Mouse (Mus musculus): ENCODE results near the gene Ltf.

Gene Ltf

DNA sequence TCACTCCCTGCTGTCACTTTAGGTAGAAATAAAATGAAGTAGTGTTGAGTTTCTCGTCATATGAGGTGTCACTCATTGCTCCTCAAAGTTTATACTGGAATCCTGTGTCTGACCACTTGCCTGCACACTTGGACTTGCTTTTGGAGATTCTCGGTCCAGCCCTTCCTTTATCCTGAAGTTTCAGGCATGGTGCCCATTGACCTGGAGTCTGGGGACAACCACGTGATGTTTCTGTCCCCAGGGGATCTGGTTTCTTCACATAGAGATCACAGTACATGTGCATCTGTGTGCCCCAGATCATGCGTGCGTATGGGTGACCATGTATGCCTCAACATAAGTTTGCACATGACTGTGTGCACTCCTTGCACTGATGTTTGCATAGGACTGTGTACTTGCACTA, 23.2 kb downstream of the Ltf start:
- DNase-seq: no peak

GRCm38 (mm10) chr9:111046222-111046621, 27.2 kb downstream of the Ltf start:
- DNase-seq: no peak

DNA sequence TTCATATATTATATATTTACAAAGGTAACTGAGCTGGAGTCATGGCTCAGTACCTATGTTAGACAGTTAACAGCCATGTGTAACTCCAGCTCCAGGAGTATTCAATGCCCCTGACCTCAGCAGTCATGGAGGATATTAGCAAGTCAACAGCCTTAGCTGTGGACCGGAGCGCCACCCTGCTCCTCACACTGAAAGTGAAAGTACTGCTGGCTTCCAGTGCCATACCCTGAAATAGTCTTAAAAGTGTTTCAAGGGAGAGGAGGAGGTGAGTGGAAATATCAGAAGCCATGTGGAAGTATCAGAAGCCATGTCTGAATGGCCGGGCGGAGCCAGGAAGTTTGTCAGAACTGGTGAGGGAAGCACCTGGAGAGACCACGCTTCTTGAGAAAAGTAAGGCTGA, 28.2 kb downstream of the Ltf start:
- DNase-seq: no peak

- DNase-seq: no peak
Observed at GRCm38 (mm10) chr9:111048452-111048851, 29.4 kb downstream of the Ltf start.

DNA sequence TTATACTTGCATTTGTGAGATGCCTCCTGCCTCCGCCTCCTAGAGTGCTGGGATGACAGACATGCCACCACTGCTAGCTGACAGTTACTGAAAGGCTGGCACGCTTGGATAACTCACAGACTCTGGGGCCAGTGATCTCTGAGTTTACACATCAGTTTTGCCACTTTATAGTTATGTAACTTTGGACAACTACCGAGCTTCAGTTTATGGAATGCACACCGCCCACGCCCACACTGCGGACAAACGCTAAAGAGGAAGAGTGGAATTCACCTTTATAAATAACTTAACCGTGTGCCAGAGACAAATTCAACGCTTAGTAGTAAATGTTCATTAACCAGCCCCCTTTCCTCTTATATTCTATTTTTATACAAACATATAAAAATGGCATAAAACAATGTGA, 35.9 kb downstream of the Ltf start:
- DNase-seq: no peak

DNA sequence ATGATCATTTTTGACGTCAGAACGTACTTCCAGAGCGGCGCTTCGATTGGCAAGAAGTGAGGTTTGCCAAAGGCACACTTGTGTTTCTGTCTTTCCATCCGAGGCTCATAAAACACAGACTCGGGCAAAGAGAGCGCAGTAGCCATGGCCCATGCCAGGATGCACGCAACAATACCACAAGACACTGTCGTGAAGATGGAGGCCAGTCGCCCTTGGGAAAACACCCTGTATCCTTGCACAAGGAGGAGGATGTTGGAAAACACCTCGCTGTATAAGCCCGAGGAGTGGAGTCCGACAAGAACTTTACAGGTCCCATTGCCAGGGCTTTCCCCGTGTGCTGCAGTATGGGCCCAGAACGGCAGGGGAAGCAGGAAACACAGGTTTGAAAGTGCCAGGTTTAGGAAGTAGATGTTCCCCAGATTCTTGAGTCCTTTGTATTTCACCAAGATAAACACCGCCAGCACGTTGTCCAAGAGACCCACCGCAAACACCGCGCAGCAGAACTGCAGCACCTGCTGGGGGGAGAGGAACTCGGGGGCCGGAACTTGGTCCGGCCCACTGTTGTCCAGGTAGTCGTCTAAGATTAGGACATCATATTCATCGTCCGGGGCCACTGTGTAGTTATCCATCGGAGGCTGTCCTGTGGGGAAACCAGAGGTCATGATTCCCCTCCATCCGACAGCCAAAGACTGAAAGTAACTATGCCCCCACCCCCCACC, 36.9 kb downstream of the Ltf start:
- DNase-seq: peak; percentile 22

DNA sequence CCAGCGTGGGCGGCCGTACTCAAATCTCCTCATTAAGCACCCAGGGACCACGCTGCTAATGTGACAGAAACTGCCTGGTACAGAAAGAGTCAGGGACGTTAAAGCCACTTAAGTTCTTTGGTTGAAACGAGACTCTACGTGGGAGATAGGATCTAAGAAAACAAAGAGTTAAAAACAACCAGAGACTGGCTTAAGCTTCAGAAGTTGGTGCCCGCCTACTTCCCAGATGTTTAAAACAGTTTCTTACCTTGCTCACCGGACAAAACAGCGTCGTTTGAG, 37.4 kb downstream of the Ltf start:
- DNase-seq: no peak

DNA sequence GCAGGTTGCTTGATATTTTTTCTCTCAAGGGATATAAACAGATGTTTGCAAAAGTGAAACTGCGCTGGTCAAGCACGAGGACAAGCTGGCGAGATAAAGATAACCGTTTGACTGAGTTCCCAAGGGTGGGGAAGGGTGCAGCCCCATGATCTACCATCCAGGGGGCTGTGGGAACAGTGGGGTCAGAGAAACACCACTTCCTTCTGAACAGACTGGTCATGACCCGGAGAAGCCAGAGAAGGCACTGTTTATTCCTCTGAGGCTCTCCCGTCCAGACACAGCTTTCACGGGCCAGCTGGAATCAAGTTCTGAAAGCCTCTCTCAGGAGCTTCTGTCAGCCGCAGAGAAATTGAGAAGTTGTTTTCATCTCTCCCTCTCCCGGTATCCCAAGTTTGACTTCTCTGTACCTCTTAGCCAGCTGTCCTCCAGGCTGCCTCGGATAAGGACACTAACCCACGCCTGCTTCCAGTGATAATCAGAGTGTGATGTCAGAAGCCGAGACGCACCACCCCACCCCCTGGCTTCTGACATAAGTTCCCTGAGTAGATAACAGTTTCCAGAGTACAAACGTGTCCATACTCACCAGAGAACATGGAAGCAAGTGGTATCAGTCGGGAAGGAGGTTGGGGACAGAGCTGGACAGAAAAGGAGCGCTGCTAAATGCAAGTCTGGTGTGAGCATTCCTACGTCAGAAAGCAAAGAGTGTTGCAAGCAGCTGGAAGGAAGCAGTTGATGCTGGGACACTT, 37.9 kb downstream of the Ltf start, which contains the start of gene Ccrl2:
Gene Ccrl2, minus strand, starts transcription at position 722 of the 746 bp plus-strand sequence.
- peak; percentile 16 for DNase-seq

GRCm38 (mm10) chr9:111057544-111058370, 38.7 kb downstream of the Ltf start:
- no peak for DNase-seq

DNA sequence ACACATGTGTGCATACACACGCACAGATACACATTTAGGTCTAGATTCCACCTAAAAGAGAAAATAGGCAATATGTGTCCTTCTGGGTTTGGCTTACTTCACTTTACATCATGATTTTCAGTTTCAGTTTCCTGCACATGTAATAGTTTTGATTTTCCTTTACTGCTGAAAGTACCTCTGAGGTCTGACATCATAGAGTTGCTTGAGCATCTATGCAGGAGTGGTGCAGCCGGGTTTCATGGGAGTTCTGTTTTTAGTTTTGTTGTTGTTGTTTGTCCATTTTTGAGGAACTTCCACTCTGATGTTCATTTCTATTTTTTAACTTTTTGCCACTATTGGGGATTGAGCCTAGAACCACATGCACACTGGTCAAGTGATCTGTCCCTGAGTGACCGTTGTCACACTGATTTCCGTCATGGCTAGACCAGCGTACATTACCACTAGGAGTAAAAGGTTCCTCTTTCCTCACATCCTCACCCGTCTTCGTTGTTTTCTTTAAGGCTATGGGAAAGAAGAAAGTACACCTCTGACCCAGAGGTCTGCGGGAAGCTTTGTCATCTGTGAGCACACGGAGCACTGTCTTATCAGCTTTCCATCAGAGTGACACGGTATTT, 40.0 kb downstream of the Ltf start:
- DNase-seq: no peak

- DNase-seq: no peak
Observed at GRCm38 (mm10) chr9:111062840-111063239, 43.8 kb downstream of the Ltf start.

DNA sequence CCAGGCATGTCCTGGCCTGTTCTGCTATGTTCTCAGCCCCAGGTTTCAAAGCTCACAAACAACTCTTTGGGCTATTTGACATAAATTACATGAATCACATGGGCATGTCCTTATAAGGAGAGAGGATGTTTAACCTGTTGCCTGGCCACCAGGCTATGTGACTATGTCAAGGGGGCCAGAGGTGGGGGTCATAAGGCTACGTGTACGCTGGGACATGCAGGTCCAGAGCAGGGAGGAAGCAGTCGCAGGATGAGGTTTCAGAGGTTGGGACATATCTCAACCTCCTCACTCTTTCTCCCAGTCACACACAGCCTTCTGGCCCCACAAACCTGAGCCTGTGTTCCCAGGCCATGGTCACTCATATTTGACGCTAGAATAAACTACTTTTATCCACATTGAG, 48.0 kb downstream of the Ltf start:
- DNase-seq: no peak

- peak; percentile 82 for DNase-seq
Observed at GRCm38 (mm10) chr9:111070546-111070961, 51.5 kb downstream of the Ltf start.

DNA sequence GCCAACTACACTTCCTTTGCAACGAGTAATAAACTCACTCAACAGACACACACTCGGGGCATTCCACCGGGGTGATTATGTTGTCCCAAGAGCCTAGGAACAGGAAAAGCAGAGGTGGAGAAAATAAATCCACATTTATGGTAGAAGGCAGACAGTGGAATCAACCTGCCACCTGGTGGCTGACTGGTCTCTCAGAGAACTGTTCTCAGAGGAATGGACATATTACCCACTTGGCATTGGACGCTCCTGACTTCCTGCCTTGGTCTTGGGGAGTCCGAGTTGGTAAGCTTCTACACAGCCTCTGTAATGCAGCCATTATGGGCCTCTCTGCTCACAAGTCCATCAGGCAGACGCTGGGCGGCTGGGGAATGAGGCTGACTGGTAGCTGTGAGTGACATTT, 53.1 kb downstream of the Ltf start:
- DNase-seq: peak; percentile 25

GRCm38 (mm10) chr9:111072971-111073370, 53.9 kb downstream of the Ltf start:
- no peak for DNase-seq

- DNase-seq: peak; percentile 52
Observed at GRCm38 (mm10) chr9:111077745-111078144, 58.7 kb downstream of the Ltf start.

- no peak for DNase-seq
Observed at GRCm38 (mm10) chr9:111080801-111081200, 61.7 kb downstream of the Ltf start.

GRCm38 (mm10) chr9:111081765-111082164, 62.7 kb downstream of the Ltf start:
- DNase-seq: no peak

GRCm38 (mm10) chr9:111085329-111085728, 66.3 kb downstream of the Ltf start:
- no peak for DNase-seq

DNA sequence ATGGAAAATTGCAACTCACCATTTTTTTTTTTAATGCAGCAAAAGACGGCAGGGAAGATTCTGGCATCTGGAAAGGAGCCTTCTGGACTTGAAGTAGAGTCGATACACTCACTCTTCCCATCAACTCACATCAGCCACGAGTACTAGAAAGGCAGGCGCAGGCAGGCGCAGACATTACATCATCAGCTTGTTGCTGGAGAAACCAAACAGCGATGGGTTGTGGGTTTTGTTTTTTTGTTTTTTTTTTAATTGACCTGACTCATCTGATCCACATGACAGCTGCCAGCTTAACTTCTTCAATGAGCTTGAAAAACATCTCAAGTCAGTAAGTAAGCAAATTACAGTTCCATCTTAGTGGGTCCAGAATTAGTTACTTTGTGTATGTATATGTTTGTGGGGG, 67.1 kb downstream of the Ltf start:
- DNase-seq: no peak

GRCm38 (mm10) chr9:111086995-111087606, 68.0 kb downstream of the Ltf start:
- no peak for DNase-seq

GRCm38 (mm10) chr9:111087960-111088359, 68.9 kb downstream of the Ltf start:
- no peak for DNase-seq

GRCm38 (mm10) chr9:111088886-111089285, 69.8 kb downstream of the Ltf start:
- no peak for DNase-seq
